Mouse (Mus musculus) heart, postnatal 36 days (tissue): ENCODE results near the gene Syn2. TPM values are rescaled to one million over a fixed set of nuclear protein-coding genes. Genes with fewer than 3 reads are reported as not detected.

Experiments
- DNase-seq, 2 experiments: peaks; one replicate each; pipeline ENCODE4 v3.0.0; 2021 to 2022
- intact Hi-C: fragments of 180-260 bp; cut with DNase I; formaldehyde crosslinking; loops from one replicate; pipeline ENCODE4 v1.15.1; 2025
- total RNA-seq, 2 experiments: library from RNA; stranded (reverse); gene quantifications; 2 replicates each; pipeline ENCODE4 v1.2.3; 2021

Syn2 gene
- total RNA-seq, 2 experiments from 2014 or later, result 3.4 to 5.7 TPM

DNA sequence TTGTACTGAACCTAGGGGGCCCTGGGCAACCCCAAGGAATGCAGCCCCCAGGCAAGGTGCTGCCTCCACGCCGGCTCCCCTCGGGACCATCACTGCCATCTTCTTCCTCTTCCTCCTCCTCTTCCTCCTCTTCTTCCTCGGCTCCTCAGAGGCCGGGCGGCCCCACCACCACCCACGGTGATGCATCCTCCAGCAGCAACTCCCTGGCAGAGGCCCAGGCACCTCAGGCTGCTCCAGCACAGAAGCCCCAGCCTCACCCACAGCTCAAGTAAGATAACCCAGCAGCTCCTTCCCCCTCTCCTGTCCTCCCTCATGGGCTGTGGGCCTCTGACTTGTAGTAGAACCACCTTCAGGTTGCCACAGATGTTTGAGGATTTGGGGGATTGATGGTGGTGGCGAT, 143.4 kb downstream of the Syn2 start:
- intact Hi-C loops, result no loop called here
- DNase-seq, result no peak

DNA sequence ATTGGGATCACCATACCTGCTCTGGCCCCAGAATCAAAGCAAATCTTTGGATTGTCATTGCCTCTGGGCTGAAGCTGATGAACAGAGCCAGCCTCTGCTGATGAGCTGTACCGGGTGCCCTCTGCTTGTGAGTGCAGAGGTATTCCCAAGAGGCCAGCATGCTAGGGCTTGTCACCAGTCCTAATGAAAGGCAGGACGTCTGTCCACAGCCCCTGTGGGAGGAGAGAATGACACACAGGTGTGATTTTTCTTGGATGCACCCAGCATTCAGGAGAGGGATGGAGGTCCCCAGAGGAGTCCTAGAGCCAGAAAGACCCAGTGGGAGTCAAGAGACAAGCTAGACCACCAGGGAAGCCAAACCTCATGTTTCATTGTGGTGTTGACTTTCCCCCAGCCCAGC, 144.9 kb downstream of the Syn2 start:
- DNase-seq, result no peak
- intact Hi-C loops, result no loop called here

DNA sequence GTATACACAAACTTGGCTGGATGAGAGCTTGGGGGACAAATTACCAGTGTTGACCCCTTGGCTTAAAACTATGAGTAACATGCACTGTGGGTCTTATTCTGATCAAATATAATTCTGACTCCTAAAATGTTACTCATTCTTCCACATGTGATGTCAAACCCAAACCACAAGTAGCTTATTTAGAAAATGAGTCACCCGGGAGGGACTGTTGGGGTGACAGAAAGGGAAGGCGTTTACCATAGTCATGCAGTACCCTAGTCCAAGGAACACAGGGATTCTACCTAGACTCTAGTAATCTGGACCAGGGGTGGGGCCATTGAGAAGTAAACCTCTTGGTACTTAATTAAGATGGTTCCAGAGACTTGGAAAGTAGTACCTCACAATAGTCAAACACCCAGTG, 149.5 kb downstream of the Syn2 start:
- DNase-seq, result no peak
- intact Hi-C loops, result no loop called here

DNA sequence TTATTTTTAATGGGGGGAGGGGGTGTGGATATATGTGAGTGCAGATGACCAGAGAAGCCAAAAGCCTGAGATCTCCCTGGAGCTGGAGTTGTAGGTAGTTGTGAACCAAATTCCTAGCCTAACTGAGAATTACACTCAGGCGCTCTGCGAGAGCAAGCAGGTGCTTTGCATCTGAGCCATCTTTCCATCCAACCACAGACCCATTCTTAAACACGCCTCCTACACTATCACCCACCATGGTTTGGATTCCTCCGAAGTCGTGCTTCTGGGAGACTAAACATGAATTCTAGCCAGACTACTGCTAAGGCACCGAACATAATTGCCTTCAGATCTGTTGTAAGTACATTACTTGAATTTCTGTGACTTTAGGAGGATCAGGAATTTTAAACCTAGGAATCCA, 151.7 kb downstream of the Syn2 start:
- intact Hi-C loops, result no loop called here
- no peak for DNase-seq

DNA sequence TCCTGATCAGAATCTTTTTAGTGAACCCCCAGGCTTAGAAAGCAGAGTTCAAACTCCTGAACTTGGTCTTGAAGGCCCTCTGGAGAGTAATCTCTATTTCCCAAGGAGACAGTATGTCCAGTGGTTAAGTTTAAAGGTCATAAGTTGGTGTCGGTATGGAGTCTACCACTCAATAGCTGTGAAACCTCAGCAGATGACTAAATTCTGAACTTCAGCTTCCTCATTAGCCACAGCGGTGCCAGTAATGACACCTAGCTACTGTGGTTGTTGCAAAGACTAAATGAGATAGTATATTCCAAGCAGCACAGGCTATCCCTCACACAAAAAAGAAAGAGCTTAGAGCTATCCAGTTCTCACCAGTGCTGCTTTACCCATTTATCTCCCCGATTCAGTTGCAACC, 153.5 kb downstream of the Syn2 start:
- no peak for DNase-seq
- intact Hi-C loops, result no loop called here

DNA sequence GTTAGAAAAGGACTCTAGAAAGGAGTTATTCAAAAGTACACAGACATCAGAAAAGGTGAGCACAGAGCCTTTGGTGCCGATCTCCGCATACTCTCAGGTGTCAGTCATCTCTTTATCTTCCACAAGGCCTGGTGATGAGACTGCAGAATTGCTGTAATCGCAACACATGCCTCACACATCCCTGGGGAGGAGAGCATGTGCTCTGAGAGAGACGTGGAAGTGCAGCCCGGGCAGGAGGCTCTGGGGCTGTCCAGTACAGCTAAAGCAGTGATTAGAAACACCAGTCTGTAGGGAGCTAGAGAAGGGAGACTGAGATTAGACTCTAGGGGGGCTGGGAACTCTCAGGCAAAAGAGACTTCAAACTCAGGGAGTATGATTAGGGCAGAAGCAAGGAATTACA, 155.9 kb downstream of the Syn2 start:
- intact Hi-C loops, result no loop called here
- DNase-seq, result no peak

DNA sequence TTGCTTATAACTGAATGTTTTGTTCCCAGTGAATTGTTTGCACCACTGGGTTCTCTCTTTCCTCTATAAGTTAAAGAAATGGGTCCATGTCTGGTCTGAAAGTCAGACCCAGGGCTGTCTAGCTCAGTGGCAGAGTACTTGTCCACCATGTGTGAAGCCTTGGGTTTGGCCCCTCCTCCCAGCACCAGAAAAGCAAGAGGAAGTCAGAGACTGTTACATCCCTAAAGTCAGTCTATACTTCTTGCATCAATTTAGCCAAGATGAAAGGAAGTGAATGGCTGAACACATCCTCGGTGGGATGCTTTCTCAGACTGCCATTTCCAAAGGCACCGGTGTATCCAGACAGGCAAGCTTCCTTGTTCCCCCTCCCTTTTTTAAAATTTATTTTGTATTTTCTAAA, 156.4 kb downstream of the Syn2 start:
- no peak for DNase-seq
- intact Hi-C loops, result no loop called here

DNA sequence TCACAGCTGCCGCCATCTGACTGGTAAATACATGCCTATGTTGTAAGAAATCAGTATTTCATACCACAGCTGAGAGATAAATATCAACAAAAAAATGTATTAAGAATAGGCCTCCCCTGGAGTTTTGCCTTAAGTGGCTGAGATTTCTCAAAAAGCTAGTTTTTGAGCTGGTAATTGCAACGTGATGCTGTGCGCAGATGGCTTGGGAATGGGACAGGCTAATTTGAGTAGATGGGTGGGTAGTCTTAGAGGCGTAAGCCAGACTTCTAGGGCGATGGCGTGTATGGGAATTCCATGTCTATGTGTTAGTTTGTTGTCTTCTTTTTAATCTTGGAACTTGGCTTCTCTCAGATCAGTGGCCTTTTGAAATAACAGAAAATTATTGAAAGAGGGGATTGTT, 157.1 kb downstream of the Syn2 start:
- DNase-seq, result no peak
- intact Hi-C loops, result no loop called here

DNA sequence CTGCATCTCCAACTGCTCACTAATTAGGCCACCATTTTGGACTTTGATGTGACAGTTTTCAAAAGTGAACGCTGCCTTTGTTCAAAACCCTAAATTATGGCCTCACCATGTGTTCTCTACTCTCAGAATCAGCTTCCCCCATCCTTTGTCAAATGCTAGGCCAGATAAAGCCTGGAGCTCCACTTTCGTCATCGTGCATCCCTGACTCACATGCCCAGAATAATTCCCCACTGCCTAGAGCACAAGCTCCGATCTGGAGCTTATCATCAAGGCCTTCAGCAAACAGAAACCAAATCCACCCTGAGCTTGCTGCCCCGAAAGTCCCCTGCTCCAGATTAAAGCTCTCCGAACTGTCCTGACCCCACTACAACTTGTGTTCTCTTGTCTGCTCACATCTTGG, 157.9 kb downstream of the Syn2 start:
- DNase-seq, result no peak
- intact Hi-C loops, result no loop called here

DNA sequence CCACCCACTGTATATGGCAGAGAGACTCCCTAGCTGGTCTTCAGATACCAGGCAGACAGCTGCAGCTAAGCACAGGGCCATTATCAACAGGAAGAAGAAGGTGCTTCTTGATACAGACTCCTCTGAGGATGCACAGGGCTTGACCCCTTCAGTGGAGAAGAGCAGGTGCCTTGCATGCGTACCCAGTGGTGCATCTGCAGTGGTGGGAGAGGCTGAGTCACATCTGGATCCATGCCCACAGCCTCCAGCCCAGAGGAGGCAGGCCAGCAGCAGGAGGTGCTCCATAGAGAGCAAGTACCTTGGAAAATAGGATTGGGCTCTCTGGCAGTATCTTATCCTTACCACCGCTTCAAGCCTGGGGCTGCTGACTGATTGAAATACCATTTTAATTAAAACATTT, 159.2 kb downstream of the Syn2 start:
- DNase-seq, result no peak
- intact Hi-C loops, result no loop called here

DNA sequence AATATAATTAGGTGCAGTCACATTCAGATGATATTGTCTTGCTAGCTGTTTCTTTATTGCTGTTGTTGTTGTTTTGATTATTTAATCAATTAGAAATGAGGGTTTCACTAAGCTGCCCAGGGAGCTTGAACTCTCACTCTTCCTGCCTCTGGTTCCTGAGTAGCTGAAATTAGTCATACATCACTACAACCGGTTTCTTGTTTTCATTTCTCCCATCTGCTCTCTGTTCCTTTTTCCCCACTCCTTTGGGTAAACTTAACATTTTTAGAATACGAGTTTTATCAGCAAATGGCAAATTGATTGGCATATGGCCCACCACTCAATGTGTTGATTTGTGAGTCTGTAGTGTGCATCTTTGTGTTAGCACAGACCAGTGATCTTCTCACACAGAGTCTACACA, 172.4 kb downstream of the Syn2 start:
- DNase-seq, result no peak
- intact Hi-C loops, result no loop called here

DNA sequence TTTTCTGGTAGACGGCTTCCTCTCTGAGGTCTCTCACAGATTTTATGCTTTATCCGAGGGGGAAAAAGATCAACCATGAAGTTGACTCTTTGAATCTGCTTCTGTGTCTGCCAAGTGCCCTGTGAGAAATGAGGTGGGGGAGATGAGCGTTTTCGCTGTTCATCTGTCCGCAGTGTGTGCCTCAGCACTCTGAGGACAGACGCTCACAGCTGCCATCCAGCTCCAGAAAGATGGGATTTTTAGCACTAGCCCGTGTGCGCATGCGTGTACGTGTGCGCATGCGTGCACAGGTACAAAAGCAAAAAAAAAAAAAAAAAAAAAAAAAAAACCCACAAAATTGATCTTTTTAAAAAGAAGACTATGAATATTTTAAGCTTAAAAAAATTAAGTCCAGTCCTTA, 178.1 kb downstream of the Syn2 start:
- intact Hi-C loops, result no loop called here
- DNase-seq, result no peak

DNA sequence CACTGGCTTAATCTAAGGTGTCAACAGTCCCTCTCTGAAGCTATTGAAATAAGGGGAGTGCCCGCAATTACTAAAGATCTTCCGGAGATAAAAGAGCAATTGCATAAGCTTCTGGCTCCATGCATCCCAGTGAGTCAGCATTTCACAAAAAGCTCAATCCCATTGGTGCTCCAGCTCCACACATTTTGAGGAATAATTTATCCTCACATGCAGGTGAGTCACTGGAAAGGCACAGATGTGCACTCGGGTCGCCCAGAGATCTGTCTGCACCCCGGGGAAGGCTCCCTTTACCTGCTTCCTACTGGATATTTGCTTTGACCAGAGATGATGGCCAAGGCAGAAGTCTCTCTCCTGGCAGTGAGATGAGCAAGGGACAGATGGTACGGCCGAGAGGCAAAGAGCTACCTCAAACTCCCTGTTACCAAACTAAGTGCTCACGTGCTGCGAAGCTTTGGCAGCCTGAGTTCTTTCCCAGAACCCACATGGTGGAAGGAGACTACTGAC, 178.6 kb downstream of the Syn2 start:
- intact Hi-C loops, result no loop called here
- DNase-seq, result no peak

DNA sequence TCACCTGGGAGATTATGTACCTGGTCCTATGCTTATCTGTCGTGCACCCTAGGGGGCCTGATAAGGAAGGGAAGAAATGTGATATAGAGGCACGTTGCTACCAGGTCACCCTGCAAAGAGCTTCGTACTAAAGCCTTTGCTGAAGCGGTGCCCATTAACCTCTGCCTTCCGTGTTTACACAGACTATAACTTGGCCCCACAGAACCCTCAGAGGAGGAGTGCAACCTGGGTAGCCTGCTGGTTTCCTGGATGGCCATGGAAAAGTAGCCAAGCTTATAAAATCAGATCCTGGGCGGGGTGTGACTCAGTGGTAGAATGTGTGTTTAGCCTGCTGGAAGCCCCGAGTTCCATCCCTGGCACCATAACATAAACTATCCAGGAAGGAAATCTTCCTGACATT, 179.2 kb downstream of the Syn2 start:
- intact Hi-C loops, result no loop called here

DNA sequence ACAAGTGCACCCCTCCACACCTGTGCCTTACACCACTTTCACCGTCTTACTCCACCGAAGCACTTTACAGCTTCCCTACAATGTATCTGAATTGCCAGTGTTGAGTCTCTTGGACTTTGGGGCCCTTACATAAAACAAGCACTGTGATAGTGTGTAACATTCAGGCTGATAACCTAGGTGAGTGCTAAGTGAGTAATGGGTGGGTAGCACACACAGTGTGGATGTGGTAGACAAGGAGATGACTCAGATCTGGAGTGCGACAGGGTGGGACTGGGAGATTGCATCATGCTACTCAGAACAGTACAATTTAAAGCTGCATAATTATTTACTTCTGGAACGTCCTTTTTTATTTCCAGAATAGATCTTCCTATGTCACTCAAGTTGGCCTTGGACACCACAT, 181.1 kb downstream of the Syn2 start:
- DNase-seq, result no peak
- intact Hi-C loops, result no loop called here

More for the DNA sequence above, 179.2 kb downstream of the Syn2 start:
- no peak for DNase-seq

DNA sequence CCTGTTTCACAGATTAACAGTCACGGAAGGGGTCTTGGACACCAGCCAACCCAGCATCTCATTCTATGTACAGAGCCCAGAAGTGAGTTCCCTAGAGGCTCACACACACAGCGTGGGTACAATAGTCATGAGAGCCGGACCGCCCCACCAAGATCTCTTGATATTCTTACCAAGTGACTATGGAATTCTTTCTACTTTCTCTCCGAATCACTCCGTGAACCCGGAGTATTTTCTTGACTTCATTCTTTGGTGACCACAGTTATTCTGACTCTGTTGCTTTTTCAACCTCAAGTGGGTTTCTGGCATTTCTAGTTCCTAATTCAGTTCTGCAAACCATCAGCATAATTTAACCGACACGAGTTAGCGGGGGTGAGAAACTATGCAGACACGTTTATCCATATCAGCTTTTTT, 182.1 kb downstream of the Syn2 start:
- intact Hi-C loops, result no loop called here
- peak in 1 of 2 experiments; percentile 49 for DNase-seq

DNA sequence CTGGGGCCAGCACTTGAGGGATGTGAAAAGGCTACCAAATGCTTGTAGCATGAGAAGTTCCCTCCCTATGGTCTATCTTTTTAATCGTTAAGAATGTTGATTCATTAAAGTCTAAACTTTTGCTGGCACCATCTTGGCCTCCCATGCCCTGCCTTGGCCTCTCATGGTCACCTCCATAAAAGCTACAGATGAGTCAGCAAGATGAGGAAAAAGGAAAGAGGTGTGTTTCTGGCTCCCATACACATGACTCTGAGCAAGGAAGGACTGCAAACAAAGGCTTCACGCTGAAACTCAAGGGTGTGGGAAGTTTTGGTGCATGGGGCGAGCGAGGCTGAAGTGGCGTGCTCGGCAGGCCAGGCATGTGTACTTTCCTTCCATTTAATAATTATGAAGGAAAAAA, 184.1 kb downstream of the Syn2 start:
- intact Hi-C loops, result no loop called here

DNA sequence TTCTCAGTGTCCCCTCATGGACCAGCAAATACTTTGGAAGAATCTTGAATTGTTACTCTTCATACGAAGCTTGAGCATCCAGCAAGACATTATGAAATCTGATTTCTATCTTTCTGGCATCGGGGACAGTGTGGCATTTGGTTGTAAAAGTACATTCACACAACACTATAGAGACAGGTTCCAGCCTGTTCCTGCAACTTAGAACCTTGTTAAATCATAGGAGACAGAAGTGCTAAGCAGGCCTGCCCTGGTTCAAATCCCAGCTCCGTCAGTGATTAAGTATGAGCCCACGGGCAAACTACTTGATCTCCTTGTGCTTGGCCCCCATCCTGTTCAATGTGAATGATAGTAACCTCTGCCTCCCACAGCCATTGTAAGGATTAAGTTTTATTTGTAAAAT, 185.0 kb downstream of the Syn2 start:
- intact Hi-C loops, result no loop called here
- DNase-seq, result no peak

More for the DNA sequence above, 184.1 kb downstream of the Syn2 start:
- DNase-seq, result no peak

DNA sequence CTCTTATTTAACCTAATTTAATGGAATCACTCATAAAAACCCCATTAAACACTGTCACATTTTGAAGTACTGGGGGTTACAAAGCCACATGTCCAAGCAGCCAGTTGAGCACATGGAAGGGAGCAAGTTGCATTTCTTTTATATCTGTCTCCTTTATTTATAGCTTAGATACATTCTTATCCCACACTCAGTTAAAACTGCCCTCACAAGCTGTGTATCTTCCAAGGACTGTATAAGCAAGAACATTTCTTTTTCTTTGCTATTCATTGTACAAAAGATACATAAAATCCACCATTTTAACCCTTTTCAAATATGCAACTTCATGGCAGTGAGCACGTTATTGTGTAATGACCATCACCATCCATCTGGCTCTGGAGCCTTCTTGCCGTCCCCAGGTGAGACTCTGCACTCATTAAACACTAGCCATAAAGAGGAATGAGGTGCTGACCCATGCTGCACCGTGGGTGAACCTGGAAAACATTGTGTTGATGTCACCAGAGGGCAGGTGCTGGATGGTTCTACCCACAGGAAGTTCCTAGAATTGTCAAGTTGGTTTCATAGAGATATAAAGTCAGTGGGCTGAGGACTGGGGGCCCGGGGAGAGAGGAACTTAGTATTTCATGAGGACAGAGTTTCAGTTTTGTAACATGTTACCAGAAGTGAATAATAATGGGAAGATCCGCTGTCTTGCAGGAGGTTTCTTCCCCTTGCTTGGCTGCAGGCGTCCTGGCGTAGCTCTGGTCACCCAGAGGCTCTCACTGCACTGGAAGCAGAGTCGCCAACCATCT, 186.4 kb downstream of the Syn2 start:
- no peak for DNase-seq
- intact Hi-C loops, result no loop called here

DNA sequence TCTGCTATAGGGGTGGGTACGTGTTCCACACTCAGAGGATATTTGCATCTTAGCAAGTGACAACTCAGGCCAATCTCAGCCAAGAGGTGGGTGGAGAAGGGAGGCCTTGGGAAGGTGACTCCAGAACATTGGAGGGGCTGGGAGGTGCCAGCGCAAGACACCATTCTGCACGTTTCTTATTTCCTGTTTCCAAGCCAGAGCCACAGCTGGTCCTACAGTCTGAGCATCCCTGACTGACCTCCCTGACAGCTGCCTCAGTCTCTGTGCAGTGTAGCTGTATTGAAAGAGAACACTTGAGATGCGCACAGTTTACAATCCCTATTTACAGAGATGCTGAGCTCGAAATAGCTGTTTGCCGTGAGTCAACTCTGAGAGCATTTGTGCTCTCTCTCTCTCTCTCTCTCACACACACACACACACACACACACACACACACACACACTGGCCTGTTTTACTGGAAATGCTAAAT, 187.2 kb downstream of the Syn2 start:
- no peak for DNase-seq
- intact Hi-C loops, result no loop called here

DNA sequence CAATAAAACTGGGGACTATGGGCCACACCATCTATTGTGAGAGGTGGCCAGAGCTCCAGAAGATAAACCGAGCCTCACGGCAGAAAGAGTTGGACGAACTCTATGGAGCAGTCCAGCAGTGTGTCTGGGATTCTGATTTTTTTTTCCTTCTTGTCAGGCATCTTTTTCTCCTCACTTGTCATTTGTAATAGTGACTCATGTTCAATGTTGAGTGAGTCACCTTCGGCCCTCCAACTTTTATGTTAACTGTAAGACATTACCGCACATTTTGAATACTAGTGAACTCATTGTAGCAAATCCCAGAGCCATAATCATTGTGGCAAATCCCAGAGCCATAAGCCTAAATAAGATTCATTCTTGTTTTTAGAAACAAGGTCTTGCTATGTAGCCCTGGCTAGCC, 188.3 kb downstream of the Syn2 start:
- DNase-seq, result no peak
- intact Hi-C loops, result no loop called here

DNA sequence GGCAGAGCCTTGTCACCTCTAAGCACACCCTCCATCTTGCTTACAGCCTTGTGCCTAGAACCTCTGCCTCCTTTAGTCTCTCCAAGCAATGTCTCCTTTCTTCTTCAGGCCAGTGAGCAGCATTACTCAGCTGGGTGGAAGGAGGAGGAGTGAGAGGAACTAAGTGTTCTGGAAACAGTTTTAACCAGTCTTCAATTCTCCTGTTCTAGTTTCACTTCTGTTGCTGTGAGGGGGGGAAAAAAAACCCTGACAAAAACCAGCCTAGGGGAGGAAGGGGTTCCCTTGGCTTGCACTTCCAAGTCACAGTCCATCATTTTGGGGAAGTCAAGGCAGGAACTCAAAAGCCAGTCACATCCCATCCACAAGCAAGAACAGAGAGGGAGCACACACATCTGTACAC, 196.3 kb downstream of the Syn2 start:
- DNase-seq, result no peak
- intact Hi-C loops, result no loop called here
